Mouse (Mus musculus): ENCODE results near the gene Uvrag.

The Uvrag gene

DNA sequence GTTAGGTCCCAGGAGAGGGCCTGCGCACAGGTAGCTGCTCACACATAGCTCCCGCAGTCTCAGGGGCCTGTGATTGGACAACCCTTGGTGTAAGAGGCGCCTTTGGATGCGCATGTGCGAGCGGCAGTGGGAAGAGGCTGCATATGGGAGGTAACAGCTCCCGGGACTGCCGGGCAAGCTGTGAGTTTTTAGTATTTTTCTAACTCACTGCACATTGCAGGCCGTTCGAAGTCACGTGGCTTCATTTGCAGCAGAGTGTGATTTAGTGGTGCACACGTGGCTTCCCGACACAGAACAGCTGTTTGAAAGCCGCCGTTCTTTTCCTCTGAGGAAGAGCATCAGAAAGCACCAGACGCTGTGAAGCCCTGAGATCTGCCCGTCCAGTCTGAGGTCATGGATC, 125.5 kb downstream of the Uvrag start:
- DNase-seq = peak; percentile 22

GRCm38 (mm10) chr7:99014620-99015019, 126.3 kb downstream of the Uvrag start:
- DNase-seq = no peak

DNA sequence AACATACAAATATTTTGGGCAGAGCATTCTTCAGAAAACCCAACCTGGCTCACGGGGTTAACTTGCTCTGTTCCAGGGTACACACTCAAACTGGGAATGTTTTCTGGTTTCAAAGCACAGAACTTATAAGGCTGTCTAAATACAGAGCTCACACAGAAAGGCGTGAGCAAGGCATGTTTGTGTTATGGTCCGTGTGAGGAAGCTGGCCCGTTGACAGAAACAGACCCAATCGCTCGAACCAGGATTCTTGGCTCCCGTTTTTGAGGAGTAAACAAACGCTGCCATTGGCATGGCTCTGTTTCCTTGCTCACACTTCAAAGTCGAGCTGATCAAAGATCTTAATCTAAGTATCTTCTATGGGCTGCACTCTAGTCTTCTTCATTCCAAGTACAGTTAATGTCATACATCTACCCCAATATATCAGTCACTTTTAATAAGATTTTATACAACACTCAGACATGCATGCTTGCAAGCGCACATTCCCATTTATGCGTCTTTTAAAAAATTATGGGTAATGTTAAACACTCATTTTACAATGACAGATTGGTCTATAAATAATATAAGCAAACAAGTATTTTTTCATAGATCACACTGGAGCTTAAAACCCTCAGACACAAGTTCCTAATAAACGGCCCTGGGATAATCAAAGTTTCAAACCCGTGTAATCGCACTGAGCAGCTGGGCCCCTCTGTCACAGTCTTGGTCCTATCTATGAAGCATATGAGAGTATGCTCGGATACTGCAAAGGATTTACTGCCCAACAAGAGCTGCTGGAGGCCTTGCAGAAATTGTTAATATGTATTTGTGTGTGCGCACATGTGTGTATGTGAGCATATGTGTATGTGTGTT, 133.2 kb downstream of the Uvrag start:
- DNase-seq = peak; percentile 63

GRCm38 (mm10) chr7:99003231-99003630, 137.7 kb downstream of the Uvrag start:
- DNase-seq = no peak

DNA sequence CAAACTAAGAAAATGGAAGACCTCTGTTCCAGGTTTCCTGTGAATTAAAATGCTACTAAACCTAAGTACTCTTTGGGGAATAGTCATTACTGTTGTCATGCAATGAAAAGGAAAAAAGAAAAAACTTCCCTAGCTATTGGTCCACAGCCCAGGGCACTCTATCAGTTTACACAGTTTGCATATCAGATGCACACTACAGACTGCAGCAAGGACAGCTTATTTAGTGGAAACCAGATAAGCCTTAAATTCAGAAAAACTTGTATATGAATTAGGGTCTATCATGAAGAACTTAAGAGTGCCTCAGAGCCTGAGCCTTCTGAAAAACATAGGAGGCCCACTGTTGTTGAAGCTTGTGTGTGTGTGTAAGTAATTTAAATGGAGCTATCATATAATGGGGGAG, 142.2 kb downstream of the Uvrag start:
- no peak for DNase-seq

GRCm38 (mm10) chr7:98997760-98998159, 143.2 kb downstream of the Uvrag start:
- DNase-seq = no peak

- no peak for DNase-seq
Observed at GRCm38 (mm10) chr7:98996791-98997190, 144.2 kb downstream of the Uvrag start.

DNA sequence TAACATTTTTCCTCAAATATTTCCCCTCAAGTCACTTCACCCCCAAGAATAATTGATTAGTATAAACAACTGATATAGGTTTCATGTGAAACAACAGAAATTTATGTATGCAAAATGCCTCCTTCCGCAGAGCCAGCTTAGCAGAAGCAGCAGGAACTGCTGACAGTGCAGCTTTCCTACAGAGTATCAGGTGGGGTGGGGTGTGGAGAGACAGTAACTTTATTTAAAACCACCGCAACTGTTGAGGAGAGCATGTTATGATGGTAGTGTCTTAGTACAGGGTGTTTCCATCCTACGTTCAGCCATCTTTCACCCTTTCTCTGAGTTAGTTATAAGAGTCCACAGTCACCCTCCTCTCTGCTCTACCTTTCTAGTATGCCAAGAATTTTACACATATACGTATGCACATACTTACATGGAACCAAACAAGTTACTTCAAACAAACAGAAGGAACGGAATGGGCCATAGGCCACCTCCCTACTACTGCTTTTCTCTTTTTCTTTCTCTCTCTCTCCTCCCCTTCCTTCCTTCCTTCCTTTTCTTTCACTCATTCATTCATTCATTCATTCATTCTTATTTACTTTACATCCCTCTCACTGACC, 145.7 kb downstream of the Uvrag start:
- DNase-seq = no peak

DNA sequence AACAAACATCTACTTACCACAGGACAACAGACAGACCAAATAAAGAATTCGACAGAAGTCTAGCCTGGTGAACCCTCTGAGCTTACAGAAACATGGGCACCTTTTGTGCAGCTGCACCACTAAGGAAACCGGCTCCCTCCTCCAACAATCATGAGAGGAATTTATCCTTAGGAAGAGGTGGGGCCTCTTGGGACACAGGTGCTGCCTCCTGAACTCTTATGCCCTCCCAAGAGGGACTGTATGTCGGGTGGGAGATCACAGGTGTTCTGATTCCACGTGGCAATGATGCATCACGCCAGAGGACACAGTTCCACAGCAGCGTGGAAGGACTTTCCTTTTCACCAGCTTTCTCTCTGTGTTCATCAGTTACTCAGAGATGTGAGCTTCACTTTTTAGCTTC, 146.8 kb downstream of the Uvrag start:
- DNase-seq = no peak

- DNase-seq = no peak
Observed at GRCm38 (mm10) chr7:98993395-98993794, 147.5 kb downstream of the Uvrag start.

DNA sequence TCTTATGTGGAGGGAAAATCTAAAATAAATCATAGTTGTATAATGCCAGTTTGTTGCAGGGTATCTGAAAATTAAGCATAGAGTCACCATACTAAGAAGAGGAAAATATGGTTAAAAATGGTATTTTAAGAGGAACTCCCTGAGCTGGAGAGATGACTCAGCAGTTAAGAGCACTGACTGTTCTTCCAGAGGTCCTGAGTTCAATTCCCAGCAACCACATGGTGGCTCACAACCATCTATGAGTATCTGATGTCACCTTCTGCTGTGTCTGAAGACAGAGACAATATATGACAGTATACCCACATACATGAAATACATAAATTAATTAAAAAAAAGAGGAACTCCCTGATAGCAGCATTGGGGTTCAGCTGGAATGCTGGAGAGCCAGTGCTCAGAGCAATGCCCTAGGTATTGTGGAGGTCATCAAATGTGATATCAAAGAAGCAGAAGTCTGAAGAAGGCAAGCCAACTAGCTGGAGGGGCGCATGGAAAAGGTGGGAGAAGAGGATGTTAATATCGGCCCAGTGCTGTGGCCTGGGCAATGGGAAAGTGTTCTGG, 149.7 kb downstream of the Uvrag start:
- no peak for DNase-seq

DNA sequence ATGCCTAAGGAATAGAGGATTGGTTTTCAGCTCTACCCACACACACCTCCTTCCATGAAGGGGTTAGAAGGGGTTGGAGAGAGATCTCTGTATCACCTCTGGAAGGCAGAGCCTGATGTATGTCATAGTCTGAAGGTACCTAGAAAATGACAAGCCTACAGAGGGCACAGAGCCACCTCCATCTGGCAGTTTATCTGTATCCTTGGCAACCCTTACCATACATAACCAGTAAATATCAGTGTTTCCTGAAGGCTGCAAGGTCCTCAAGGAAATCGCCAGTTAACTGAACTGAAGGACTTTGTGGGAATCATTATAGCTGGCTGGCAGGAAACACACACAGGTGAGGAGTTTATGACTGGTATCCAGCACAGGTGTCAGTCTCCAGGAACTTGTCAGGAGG, 150.4 kb downstream of the Uvrag start:
- DNase-seq = no peak

- DNase-seq = no peak
Observed at GRCm38 (mm10) chr7:98986962-98987441, 153.9 kb downstream of the Uvrag start.

- DNase-seq = no peak
Observed at GRCm38 (mm10) chr7:98985935-98986334, 155.0 kb downstream of the Uvrag start.

GRCm38 (mm10) chr7:98985489-98985888, 155.5 kb downstream of the Uvrag start:
- no peak for DNase-seq

DNA sequence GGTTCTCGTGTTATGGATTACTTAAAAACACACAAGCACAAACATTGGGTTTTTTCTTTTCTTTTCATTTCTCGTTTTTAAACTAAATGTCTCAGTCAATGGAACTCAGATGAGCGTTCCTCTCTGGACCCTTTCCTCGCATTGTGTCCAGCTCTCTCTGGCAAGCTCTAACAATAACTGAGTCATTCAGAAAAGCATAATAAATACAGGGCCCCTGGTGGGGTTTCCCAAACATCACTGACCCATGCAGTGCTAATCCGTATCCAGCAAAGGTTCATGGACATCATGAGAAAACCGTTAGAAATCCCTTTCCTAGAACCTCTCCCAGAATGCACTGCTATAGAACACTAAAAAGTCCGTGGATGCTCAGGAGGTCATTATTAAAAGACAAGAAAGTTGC, 156.6 kb downstream of the Uvrag start:
- no peak for DNase-seq

GRCm38 (mm10) chr7:98983058-98983457, 157.9 kb downstream of the Uvrag start:
- DNase-seq = no peak

DNA sequence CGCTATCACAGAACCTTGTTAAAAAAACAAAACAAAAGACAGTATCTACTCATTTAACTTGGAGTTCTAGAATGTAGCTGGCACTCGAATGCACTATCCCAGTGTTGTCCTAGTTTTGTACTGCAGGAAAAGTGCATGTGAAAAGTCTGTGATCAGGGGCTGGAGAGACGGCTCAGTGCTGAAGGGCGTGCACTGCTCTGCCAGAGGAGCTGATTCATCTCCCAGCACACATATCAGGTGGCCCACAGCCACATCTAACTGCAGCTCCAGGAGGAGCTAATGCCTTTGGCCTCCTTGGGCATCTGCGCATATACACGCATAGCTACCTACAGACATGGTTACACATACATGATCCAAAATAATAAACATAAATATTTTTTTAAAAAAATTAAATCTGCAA, 159.5 kb downstream of the Uvrag start:
- DNase-seq = no peak

DNA sequence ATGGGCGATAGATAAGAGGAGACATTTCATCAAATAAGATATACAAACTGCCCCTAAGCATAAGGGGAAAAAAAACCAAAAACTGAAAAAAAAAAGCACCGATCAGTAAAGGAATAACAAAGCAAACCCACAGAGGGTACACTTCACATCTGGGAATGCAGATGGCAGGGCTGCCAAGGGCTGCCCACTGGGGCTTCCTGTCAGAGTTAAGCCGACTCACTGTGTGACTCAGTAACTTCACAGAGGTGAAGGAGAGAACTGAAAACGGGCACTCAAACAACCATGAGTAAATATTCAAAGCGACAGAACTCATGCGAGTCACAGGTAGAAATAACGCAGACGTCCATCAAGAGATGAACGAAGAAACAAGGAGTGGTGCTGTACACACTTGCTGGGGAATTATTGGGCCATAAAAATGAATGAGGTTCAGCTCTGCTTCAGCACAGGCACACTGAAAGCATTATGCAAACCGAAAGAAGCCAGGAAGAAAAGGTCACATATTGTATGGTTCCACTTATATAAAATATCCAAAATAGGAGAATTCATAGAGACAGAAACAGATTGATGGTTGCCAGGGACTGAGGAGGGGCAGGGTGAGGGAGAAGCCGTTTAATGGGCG, 164.0 kb downstream of the Uvrag start:
- peak; percentile 12 for DNase-seq

DNA sequence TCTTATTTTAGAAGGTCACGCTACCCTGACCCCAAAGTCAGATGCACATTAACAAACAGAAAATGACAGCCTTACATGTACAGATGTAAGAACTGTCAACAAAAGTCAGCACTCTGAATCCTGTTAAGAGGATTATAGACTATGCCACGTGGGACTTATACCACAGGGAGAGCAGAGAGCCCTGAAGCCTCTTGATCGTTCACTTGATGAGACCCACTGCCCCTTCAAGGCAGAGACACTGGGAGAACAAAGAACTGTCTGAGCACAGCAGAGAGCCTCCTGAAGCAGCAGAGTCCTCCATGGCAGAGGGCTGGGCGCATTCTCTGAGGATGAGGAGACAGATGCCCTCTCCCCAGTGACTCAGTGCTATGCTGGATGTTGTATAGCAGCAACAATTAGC, 166.4 kb downstream of the Uvrag start:
- no peak for DNase-seq

GRCm38 (mm10) chr7:98970721-98971120, 170.2 kb downstream of the Uvrag start:
- no peak for DNase-seq

DNA sequence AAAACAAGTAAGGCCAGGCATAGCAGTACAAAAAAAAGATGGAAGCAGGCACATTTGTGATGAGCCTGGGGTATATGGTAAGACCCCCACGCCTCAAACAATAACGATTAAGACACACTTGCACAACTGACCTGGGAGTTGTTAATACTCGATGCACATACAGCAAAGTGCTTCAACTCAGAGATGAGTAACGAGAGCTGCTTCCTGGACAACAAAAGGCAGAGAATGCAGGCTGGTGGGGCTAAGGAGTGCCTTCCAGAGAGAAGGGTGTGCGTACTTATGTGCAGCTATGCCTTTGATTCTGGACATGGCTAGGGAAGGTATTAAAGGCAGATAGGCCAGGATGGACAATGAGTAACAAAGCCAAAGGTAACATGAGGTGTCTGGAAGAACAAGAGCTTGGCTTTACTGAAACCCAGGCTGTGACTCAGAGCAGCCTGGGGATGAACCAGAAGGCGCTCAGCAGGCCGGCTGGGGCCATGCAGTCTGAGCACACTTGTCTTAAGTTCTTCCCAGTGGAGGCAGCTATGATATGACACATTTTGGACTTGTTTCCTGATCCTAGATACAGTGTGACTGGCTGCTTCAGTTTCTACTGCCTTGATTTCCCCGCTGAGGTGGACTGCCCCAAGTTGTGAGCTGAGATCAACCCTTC, 172.1 kb downstream of the Uvrag start:
- DNase-seq = no peak

GRCm38 (mm10) chr7:98968082-98968674, 172.8 kb downstream of the Uvrag start:
- no peak for DNase-seq
